Mouse (Mus musculus) left cerebral cortex, adult 6 months (tissue): ENCODE data around the gene Wdr25. TPM values are rescaled to one million over a fixed set of nuclear protein-coding genes. Genes with fewer than 3 reads are reported as not detected.

ENCODE experiments used
- long read RNA-seq, 2 experiments: library from polyadenylated mRNA; unstranded; transcript quantifications; one replicate each; pipeline ENCODE4 v2.0.0; 2019 to 2020
- polyA plus RNA-seq: library from polyadenylated mRNA; unstranded; fragments of <200 nt; fragmentation: Nextera tagmentation; gene quantifications from 2 replicates; pipeline ENCODE4 v1.2.3, GENCODE M21; 2021

The Wdr25 gene
- 2.5 and 3.0 TPM in 2 replicates for polyA plus RNA-seq
- long read RNA-seq, experiment 1, partial matches to known transcripts: 0 of 8 reads
- long read RNA-seq, experiment 1, other reads (novel, unspliced or antisense): 8 of 8 reads
- long read RNA-seq, experiment 2, partial matches to known transcripts: 1 of 2 reads
- long read RNA-seq, experiment 2, other reads (novel, unspliced or antisense): 1 of 2 reads

DNA sequence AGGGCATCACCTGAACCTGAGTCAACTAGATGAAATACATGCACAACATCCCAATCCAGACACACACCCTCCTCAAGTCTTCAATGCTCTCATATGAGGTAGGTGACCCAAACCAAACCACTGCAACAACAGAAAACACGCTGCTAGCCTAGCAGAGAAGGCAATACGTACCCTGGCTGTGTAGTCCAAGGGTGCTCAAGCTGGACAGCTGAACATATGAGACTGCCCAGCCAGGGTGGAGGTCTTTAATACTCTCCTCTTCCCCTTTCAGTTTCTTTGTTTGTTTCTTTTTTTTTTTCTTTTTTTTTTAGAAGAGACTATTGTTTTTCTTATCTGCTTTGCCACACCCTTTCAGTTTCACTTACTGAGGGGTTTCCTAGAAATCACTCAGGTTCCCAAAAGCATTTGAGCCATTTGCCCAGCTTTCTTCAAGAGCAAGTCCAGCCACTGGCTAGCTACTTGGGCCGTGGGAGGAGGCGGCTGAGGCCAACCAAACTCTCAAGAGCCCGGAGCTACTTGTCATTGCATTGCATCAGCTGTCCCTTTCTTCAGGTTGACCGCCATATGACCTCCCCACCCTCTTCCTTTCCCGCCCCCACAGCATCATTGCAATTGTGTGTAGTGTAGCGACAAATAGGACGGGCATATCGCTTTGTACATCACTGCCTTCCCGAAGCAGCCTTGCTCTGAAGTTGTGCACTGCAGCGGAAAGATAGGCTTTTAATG lies at the start of gene Wdr25:
TSS of gene Wdr25 (plus strand) at position 643 of the 726 bp plus-strand sequence.

DNA sequence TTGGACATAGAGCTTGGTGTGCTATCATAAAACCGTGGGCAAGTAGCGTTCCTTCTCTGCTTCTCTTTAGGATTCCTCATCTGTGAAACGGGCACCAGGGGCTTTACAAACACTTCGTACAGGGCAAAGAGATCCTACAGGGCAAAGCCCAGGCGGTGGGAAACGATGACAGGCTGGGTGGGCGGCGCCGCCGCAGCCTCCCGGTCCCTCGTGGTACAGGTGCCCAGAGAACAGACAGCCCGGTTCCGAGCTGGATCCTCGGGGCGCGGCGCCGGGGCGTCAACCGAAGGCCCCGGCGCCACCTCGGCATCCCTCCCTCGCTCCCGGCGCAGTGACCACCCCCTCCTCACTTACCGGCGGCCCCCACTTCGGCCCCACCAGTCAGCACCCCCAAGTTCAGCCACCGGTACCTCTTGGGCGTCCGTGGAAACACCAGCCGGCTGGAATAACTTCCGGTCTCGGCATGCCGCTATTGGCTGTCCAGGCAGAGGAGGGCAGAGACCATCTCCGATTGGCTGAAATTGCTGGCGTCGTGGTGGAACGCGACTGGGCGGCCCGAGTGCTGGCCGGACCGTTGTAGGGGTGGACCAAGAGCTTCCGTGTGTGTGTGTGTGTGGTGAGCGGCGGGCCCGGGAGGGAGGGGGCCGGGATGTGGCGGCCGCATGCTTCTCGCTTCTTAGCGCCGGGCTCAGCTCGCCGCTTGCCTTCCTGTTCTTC lies 442 bp downstream of the Wdr25 start, which contains the start of gene Wars:
TSS of gene Wars (minus strand) at position 460 of the 717 bp plus-strand sequence.

DNA sequence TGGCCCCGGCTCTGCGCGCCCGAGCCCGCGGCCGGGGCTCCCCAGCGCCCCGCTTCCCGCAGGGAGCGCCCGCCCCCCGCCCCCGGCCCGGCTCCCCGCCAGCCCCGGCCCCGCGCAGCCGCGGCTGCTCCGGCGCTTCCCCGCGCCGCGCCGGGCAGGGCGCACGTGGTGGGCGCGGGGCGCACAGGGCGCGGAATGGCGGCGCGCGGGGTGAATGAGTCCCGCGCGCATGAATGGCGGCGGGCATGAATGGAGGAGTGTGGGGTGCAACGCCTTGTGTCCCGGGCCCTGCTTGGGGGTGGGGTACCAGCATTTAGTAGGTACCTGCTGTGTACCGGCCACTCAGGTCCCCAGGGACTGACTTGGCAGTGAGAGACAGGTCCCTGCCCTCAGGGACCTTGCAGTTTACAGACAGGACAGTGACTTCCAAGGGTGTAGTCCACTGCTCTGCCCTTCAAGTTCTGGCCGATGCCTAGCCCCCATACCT lies 174.8 kb downstream of the Wdr25 start, which contains the start of gene Begain:
TSS of gene Begain (minus strand) at position 51 of the 487 bp plus-strand sequence.

Other genes with a start within 250 kb of the Wdr25 start
- 6.7 and 6.9 TPM in 2 replicates for gene Degs2, start 191.3 kb upstream of the Wdr25 start, polyA plus RNA-seq
- gene Yy1, start 100.7 kb upstream of the Wdr25 start, polyA plus RNA-seq: 5.9 and 7.5 TPM in 2 replicates
- 23.5 and 28.7 TPM in 2 replicates for gene Slc25a29, start 57.7 kb upstream of the Wdr25 start, polyA plus RNA-seq
- gene Slc25a47, start 57.6 kb upstream of the Wdr25 start, polyA plus RNA-seq: 5.3 and 7.0 TPM in 2 replicates
- 103 and 104 TPM in 2 replicates for gene Wars, start 543 bp downstream of the Wdr25 start, polyA plus RNA-seq
- 7.1 and 81.3 TPM in 2 replicates for gene Begain, start 174.6 kb downstream of the Wdr25 start, polyA plus RNA-seq